Mouse (Mus musculus): ENCODE measurements at regions not wholly inside any gene's neighbourhood (a gene's known extent, or its start where the extent isn't known, plus 50 kb on each side); places are given as distances from the start of the nearest gene placed in this dataset.
"Not testable (repeated sequence)": the region's sequence is repeated elsewhere in the genome, so short reads cannot be mapped to it uniquely, and the experiment has no call there.

- DNase-seq (ENCODE audit: low spot score), result no peak
- intact Hi-C loops (cut with DNase I), result no loop called here
Measured at GRCm38 (mm10) chr8:96586129-96586528, 697.8 kb upstream of the Got2 start.

GRCm38 (mm10) chr8:96552512-96552911, 664.2 kb upstream of the Got2 start:
- no peak for DNase-seq (ENCODE audit: low spot score)
- intact Hi-C loops (cut with DNase I), result no loop called here

- no peak for DNase-seq (ENCODE audit: low spot score)
Measured at GRCm38 (mm10) chr8:96550408-96550807, 662.1 kb upstream of the Got2 start.

GRCm38 (mm10) chr8:96548663-96549062, 660.3 kb upstream of the Got2 start:
- DNase-seq (ENCODE audit: low spot score), result no peak
- intact Hi-C loops (cut with DNase I), result no loop called here

More at GRCm38 (mm10) chr8:96550408-96550807, 662.1 kb upstream of the Got2 start:
- intact Hi-C loops (cut with DNase I), result no loop called here

- intact Hi-C loops (cut with DNase I), result no loop called here
- DNase-seq (ENCODE audit: low spot score), result no peak
Measured at GRCm38 (mm10) chr8:96548187-96548586, 659.8 kb upstream of the Got2 start.

GRCm38 (mm10) chr8:96542215-96542614, 653.9 kb upstream of the Got2 start:
- no peak for DNase-seq (ENCODE audit: low spot score)
- intact Hi-C loops (cut with DNase I), result no loop called here

GRCm38 (mm10) chr8:96498854-96499253, 610.5 kb upstream of the Got2 start:
- intact Hi-C loops (cut with DNase I), result no loop called here
- DNase-seq (ENCODE audit: low spot score), result no peak

GRCm38 (mm10) chr8:96495406-96495805, 607.1 kb upstream of the Got2 start:
- intact Hi-C loops (cut with DNase I), result no loop called here
- DNase-seq (ENCODE audit: low spot score), result no peak

GRCm38 (mm10) chr8:96489804-96490203, 601.5 kb upstream of the Got2 start:
- DNase-seq (ENCODE audit: low spot score), result no peak
- intact Hi-C loops (cut with DNase I), result no loop called here

GRCm38 (mm10) chr8:96488741-96489453, 600.5 kb upstream of the Got2 start:
- intact Hi-C loops (cut with DNase I), result no loop called here
- no peak for DNase-seq (ENCODE audit: low spot score)

- intact Hi-C loops (cut with DNase I), result no loop called here
- DNase-seq (ENCODE audit: low spot score), result no peak
Measured at GRCm38 (mm10) chr8:96455915-96456314, 567.6 kb upstream of the Got2 start.

- intact Hi-C loops (cut with DNase I), result no loop called here
- no peak for DNase-seq (ENCODE audit: low spot score)
Measured at GRCm38 (mm10) chr8:96455336-96455735, 567.0 kb upstream of the Got2 start.

- intact Hi-C loops (cut with DNase I), result no loop called here
- DNase-seq (ENCODE audit: low spot score), result no peak
Measured at GRCm38 (mm10) chr8:96429708-96430107, 541.4 kb upstream of the Got2 start.

GRCm38 (mm10) chr8:96426900-96427299, 538.6 kb upstream of the Got2 start:
- intact Hi-C loops (cut with DNase I), result no loop called here
- no peak for DNase-seq (ENCODE audit: low spot score)

GRCm38 (mm10) chr8:96409601-96410000, 521.3 kb upstream of the Got2 start:
- no peak for DNase-seq (ENCODE audit: low spot score)
- intact Hi-C loops (cut with DNase I), result no loop called here

- DNase-seq (ENCODE audit: low spot score), result no peak
- intact Hi-C loops (cut with DNase I), result no loop called here
Measured at GRCm38 (mm10) chr8:96404549-96405145, 516.3 kb upstream of the Got2 start.

- intact Hi-C loops (cut with DNase I), result no loop called here
- DNase-seq (ENCODE audit: low spot score), result no peak
Measured at GRCm38 (mm10) chr8:96403669-96404068, 515.3 kb upstream of the Got2 start.

GRCm38 (mm10) chr8:96399381-96399780, 511.0 kb upstream of the Got2 start:
- not testable (repeated sequence) for DNase-seq (ENCODE audit: low spot score)

GRCm38 (mm10) chr8:96393024-96393423, 504.7 kb upstream of the Got2 start:
- no peak for DNase-seq (ENCODE audit: low spot score)
- intact Hi-C loops (cut with DNase I), result no loop called here

More at GRCm38 (mm10) chr8:96399381-96399780, 511.0 kb upstream of the Got2 start:
- intact Hi-C loops (cut with DNase I), result not testable (repeated sequence)

- no peak for DNase-seq (ENCODE audit: low spot score)
- intact Hi-C loops (cut with DNase I), result no loop called here
Measured at GRCm38 (mm10) chr8:96389251-96389650, 500.9 kb upstream of the Got2 start.

- intact Hi-C loops (cut with DNase I), result no loop called here
- no peak for DNase-seq (ENCODE audit: low spot score)
Measured at GRCm38 (mm10) chr8:96370500-96370899, 482.2 kb upstream of the Got2 start.

Measured in heart, postnatal 25 days (tissue).